Mouse (Mus musculus) adrenal gland, adult 2 months (tissue): ENCODE measurements at regions not wholly inside any gene's neighbourhood (a gene's known extent, or its start where the extent isn't known, plus 50 kb on each side); places are given as distances from the start of the nearest gene placed in this dataset.

Source experiments
- DNase-seq: peaks from one replicate; pipeline ENCODE4 v3.0.0; 2021

DNA sequence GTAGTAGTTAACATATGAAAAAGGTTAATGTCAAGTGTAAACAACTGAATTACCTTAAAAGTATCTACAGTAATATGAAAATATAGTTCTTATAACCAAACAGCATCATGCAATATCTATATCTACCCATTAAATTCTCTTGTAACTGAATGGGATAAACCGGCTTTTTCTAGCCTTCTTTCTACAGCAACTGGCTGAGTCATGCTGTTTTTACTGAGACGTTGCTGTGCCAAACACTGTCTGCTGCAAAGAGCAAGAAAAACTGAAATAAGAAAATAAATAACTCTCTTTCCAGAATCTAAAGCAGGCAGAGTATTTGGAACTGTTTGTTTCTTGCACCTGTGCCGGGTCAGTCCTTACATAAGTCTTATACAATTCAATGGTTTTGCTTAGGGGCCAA, 74.0 kb downstream of the Nxf2 start:
- no peak for DNase-seq

GRCm38 (mm10) chrX:134889634-134890033, 74.9 kb downstream of the Nxf2 start:
- DNase-seq, result no peak

DNA sequence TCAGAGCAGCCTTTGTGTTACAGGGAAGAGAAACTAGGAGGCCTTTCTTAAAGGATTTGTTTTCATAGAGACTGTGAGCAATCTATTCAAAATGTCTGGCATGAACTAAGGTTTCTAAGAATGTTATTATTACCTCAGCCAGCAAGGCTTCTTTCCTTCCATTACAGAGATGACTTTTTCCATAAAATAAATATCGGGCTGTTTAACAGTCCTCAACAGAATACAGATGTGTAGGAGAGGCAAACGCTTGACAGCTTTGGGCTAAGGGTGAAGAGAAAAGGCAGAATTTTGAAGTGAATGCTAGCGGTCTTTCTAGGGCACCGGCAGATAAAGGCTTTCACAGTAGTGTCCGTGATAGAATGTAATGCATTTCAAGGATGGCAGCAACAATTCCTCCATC, 73.3 kb upstream of the Armcx2 start:
- no peak for DNase-seq

- no peak for DNase-seq
Observed at GRCm38 (mm10) chrX:134879877-134880276, 70.9 kb upstream of the Armcx2 start.

GRCm38 (mm10) chrX:134878870-134879269, 69.8 kb upstream of the Armcx2 start:
- DNase-seq, result no peak

- DNase-seq, result peak; percentile 5
Observed at GRCm38 (mm10) chrX:134874696-134875095, 65.7 kb upstream of the Armcx2 start.

DNA sequence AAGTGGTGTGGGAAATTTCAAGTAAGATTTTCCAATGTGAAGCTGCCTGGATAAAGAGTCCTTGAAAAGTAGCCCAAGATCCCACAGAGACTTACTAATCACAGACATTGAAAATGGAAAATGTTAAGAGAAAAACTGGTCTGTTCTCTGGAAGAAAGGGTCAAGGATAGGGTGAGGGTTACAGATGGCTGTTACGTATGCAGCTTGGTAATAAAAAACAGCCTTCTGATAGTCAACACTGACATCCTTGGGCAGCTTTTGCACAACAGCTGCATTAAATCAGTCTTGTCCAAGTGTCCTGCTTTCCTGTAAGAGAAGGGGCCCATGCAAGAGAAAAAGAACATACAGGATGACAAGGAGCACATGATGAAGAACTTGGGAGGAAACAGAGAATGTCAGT, 64.6 kb upstream of the Armcx2 start:
- DNase-seq, result peak; percentile 62

DNA sequence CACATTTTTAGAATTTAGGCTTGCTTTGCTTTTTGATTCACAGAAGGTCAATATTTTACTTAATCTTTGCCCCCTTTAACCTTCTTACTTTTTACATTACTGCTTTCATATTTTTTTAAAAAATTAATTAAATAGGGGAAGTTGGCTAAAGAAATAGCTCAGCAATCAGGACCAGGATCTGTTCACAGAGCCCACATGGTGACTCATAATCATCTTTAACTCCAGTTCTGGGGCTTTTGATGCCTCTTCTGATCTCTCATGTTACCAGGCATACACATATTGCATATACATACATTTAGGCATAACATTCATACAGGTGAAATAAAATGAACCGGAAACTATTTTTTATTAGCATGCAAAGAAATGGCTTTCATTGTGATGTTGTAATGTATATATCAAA, 52.6 kb upstream of the Armcx2 start:
- DNase-seq, result no peak
